Mouse (Mus musculus): ENCODE data around the gene Lefty2. TPM values are rescaled to one million over a fixed set of nuclear protein-coding genes. Genes with fewer than 3 reads are reported as not detected.

The Lefty2 gene
- polyA plus RNA-seq, 1 experiment from 2014 or later = not detected

- no peaks in the 10 kb centered on the region for H3K27me3 ChIP-seq (ENCODE audit: control insufficient read depth, insufficient read depth, low read length)
- peaks cover 15% of the 10 kb centered on the region for H3K36me3 ChIP-seq (ENCODE audit: control insufficient read depth, insufficient read depth, low read length)
- ATAC-seq (replicated peaks; ENCODE audit: insufficient number of reproducible peaks, low FRiP score, low TSS enrichment) = no peak
- WGBS (ENCODE audit: insufficient replicate concordance) = 70% methylated on average over 7 of the region's 7 CpGs
- H3K4me3 ChIP-seq (ENCODE audit: low read depth, low read length) = no peak overlapping the region
- H3K4me2 ChIP-seq = no peak overlapping the region
- H3K27ac ChIP-seq (ENCODE audit: low read depth, low read length) = no peak overlapping the region
- H3K9me3 ChIP-seq (replicated peaks; ENCODE audit: control insufficient read depth, low read length) = no peaks in the 10 kb centered on the region
- H3K9ac ChIP-seq (ENCODE audit: low read depth, low read length) = no peak overlapping the region
- 0 out of 2 replicates have a peak, but pooled peaks cover 6% of the 10 kb centered on the region for H3K4me1 ChIP-seq (ENCODE audit: control insufficient read depth, insufficient read depth, low read length)
Observed at GRCm38 (mm10) chr1:180866001-180866400, 26.9 kb upstream of the Lefty2 start.

GRCm38 (mm10) chr1:180870122-180870650 lies 22.7 kb upstream of the Lefty2 start:
- Histone ChIP-seq H3K4me3 (ENCODE audit: low read depth, low read length) (no peak overlapping the region), H3K4me1 (ENCODE audit: control insufficient read depth, insufficient read depth, low read length) (0 out of 2 replicates have a peak, but pooled peaks cover 6% of the 10 kb centered on the region), H3K9ac (ENCODE audit: low read depth, low read length) (no peak overlapping the region), H3K4me2 (no peak overlapping the region), H3K27me3 (ENCODE audit: control insufficient read depth, insufficient read depth, low read length) (no peaks in the 10 kb centered on the region), H3K9me3 (replicated peaks; ENCODE audit: control insufficient read depth, low read length) (no peaks in the 10 kb centered on the region), H3K27ac (ENCODE audit: low read depth, low read length) (no peak overlapping the region), H3K36me3 (ENCODE audit: control insufficient read depth, insufficient read depth, low read length) (peaks cover 6% of the 10 kb centered on the region)
- ATAC-seq (replicated peaks; ENCODE audit: insufficient number of reproducible peaks, low FRiP score, low TSS enrichment) = no peak
- WGBS (ENCODE audit: insufficient replicate concordance) = 63% methylated on average over 13 of the region's 13 CpGs

DNA sequence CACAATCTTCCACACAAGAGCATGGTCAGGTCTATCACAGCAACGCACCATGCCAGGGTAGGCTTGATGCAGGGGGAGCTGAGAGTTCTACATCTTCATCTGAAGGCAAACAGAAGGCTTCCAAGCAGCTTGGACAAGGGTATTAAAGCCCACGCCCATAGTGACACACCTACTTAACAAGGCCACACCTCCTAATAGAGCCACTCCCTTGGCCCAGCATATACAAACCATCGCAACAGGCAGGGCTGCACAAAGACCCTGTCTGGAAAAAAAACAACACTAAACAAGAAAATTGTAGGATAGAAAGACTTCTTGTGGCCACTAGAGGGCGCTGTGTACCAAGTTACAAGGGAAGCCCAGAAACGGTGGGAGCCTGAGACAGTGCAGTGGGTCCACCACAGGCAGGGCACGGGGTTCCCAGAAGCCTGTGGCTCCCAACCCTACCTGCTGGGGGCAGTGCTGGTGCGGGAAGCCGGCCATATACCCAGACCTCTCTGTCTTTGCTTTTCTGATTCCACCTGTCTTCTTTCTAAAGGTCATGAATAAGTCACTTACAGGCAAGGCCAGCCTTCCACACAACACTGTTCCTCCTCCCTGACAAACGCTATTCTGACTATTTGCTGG lies 18.9 kb upstream of the Lefty2 start:
- Histone ChIP-seq H3K27ac (ENCODE audit: low read depth, low read length) (no peak overlapping the region), H3K4me3 (ENCODE audit: low read depth, low read length) (no peak overlapping the region), H3K36me3 (ENCODE audit: control insufficient read depth, insufficient read depth, low read length) (no peaks in the 10 kb centered on the region), H3K9me3 (replicated peaks; ENCODE audit: control insufficient read depth, low read length) (no peaks in the 10 kb centered on the region), H3K27me3 (ENCODE audit: control insufficient read depth, insufficient read depth, low read length) (no peaks in the 10 kb centered on the region), H3K4me2 (no peak overlapping the region), H3K4me1 (ENCODE audit: control insufficient read depth, insufficient read depth, low read length) (0 out of 2 replicates have a peak, but pooled peaks cover 2% of the 10 kb centered on the region), H3K9ac (ENCODE audit: low read depth, low read length) (no peak overlapping the region)
- ATAC-seq (replicated peaks; ENCODE audit: insufficient number of reproducible peaks, low FRiP score, low TSS enrichment) = no peak
- WGBS (ENCODE audit: insufficient replicate concordance) = 19% methylated on average over 9 of the region's 9 CpGs

DNA sequence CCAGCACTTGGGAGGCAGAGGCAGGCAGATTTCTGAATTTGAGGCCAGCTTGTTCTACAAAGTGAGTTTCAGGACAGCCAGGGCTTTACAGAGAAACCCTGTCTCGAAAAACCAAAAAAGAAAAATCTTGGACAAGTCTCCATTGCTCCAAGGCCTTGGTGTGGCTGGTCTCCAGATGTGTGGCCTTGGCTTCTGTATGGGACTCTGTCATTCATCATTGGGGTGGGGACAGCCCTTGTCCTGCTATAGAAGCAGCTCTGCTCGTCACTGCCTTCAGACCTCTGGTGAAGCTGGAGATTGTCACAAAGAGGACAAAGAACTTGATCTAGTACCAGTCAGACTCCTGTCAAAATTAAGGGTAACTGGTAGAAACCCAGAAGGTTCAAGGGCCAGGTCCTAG lies 18.3 kb upstream of the Lefty2 start:
- 67% methylated on average over 2 of the region's 2 CpGs for WGBS (ENCODE audit: insufficient replicate concordance)
- ATAC-seq (replicated peaks; ENCODE audit: insufficient number of reproducible peaks, low FRiP score, low TSS enrichment) = no peak
- no peak overlapping the region for H3K4me3 ChIP-seq (ENCODE audit: low read depth, low read length)

GRCm38 (mm10) chr1:180875126-180875525 lies 17.8 kb upstream of the Lefty2 start:
- H3K36me3 ChIP-seq (ENCODE audit: control insufficient read depth, insufficient read depth, low read length) = no peaks in the 10 kb centered on the region
- ATAC-seq (replicated peaks; ENCODE audit: insufficient number of reproducible peaks, low FRiP score, low TSS enrichment) = no peak
- 80% methylated on average over 9 of the region's 9 CpGs for WGBS (ENCODE audit: insufficient replicate concordance)

More for the DNA sequence above, 18.3 kb upstream of the Lefty2 start:
- Histone ChIP-seq H3K9ac (ENCODE audit: low read depth, low read length) (no peak overlapping the region), H3K27ac (ENCODE audit: low read depth, low read length) (no peak overlapping the region), H3K27me3 (ENCODE audit: control insufficient read depth, insufficient read depth, low read length) (no peaks in the 10 kb centered on the region), H3K4me2 (no peak overlapping the region), H3K4me1 (ENCODE audit: control insufficient read depth, insufficient read depth, low read length) (0 out of 2 replicates have a peak, but pooled peaks cover 2% of the 10 kb centered on the region), H3K9me3 (replicated peaks; ENCODE audit: control insufficient read depth, low read length) (no peaks in the 10 kb centered on the region), H3K36me3 (ENCODE audit: control insufficient read depth, insufficient read depth, low read length) (no peaks in the 10 kb centered on the region)

GRCm38 (mm10) chr1:180877466-180877865 lies 15.4 kb upstream of the Lefty2 start:
- Histone ChIP-seq H3K36me3 (ENCODE audit: control insufficient read depth, insufficient read depth, low read length) (no peaks in the 10 kb centered on the region), H3K9ac (ENCODE audit: low read depth, low read length) (no peak overlapping the region), H3K4me2 (no peak overlapping the region), H3K27ac (ENCODE audit: low read depth, low read length) (no peak overlapping the region), H3K4me1 (ENCODE audit: control insufficient read depth, insufficient read depth, low read length) (no peaks in the 10 kb centered on the region), H3K9me3 (replicated peaks; ENCODE audit: control insufficient read depth, low read length) (no peaks in the 10 kb centered on the region), H3K27me3 (ENCODE audit: control insufficient read depth, insufficient read depth, low read length) (no peaks in the 10 kb centered on the region), H3K4me3 (ENCODE audit: low read depth, low read length) (no peak overlapping the region)
- ATAC-seq (replicated peaks; ENCODE audit: insufficient number of reproducible peaks, low FRiP score, low TSS enrichment) = no peak
- 71% methylated on average over 4 of the region's 4 CpGs for WGBS (ENCODE audit: insufficient replicate concordance)

More at GRCm38 (mm10) chr1:180875126-180875525, 17.8 kb upstream of the Lefty2 start:
- H3K9me3 ChIP-seq (replicated peaks; ENCODE audit: control insufficient read depth, low read length) = no peaks in the 10 kb centered on the region
- H3K9ac ChIP-seq (ENCODE audit: low read depth, low read length) = no peak overlapping the region
- no peak overlapping the region for H3K4me3 ChIP-seq (ENCODE audit: low read depth, low read length)
- no peak overlapping the region for H3K27ac ChIP-seq (ENCODE audit: low read depth, low read length)
- H3K4me2 ChIP-seq = no peak overlapping the region
- H3K27me3 ChIP-seq (ENCODE audit: control insufficient read depth, insufficient read depth, low read length) = no peaks in the 10 kb centered on the region
- 0 out of 2 replicates have a peak, but pooled peaks cover 1% of the 10 kb centered on the region for H3K4me1 ChIP-seq (ENCODE audit: control insufficient read depth, insufficient read depth, low read length)

GRCm38 (mm10) chr1:180881768-180882167 lies 11.1 kb upstream of the Lefty2 start:
- H3K27ac ChIP-seq (ENCODE audit: low read depth, low read length) = no peak overlapping the region
- no peaks in the 10 kb centered on the region for H3K36me3 ChIP-seq (ENCODE audit: control insufficient read depth, insufficient read depth, low read length)
- H3K4me1 ChIP-seq (ENCODE audit: control insufficient read depth, insufficient read depth, low read length) = peaks cover 7% of the 10 kb centered on the region; the same call in 1 of the 2 replicates
- H3K9ac ChIP-seq (ENCODE audit: low read depth, low read length) = no peak overlapping the region
- H3K4me2 ChIP-seq = no peak overlapping the region
- H3K9me3 ChIP-seq (replicated peaks; ENCODE audit: control insufficient read depth, low read length) = no peaks in the 10 kb centered on the region
- no peak overlapping the region for H3K4me3 ChIP-seq (ENCODE audit: low read depth, low read length)
- no peak for ATAC-seq (replicated peaks; ENCODE audit: insufficient number of reproducible peaks, low FRiP score, low TSS enrichment)
- WGBS (ENCODE audit: insufficient replicate concordance) = 58% methylated on average over 3 of the region's 3 CpGs
- 0 out of 2 replicates have a peak, but pooled peaks cover 2% of the 10 kb centered on the region for H3K27me3 ChIP-seq (ENCODE audit: control insufficient read depth, insufficient read depth, low read length)

GRCm38 (mm10) chr1:180883731-180884130 lies 9.2 kb upstream of the Lefty2 start:
- no peak overlapping the region for H3K4me2 ChIP-seq
- H3K27me3 ChIP-seq (ENCODE audit: control insufficient read depth, insufficient read depth, low read length) = 0 out of 2 replicates have a peak, but pooled peaks cover 2% of the 10 kb centered on the region
- no peak overlapping the region for H3K9ac ChIP-seq (ENCODE audit: low read depth, low read length)
- no peak overlapping the region for H3K4me3 ChIP-seq (ENCODE audit: low read depth, low read length)
- no peak for ATAC-seq (replicated peaks; ENCODE audit: insufficient number of reproducible peaks, low FRiP score, low TSS enrichment)
- H3K27ac ChIP-seq (ENCODE audit: low read depth, low read length) = no peak overlapping the region
- WGBS (ENCODE audit: insufficient replicate concordance) = 9% methylated on average over 7 of the region's 7 CpGs
- H3K4me1 ChIP-seq (ENCODE audit: control insufficient read depth, insufficient read depth, low read length) = peaks cover 13% of the 10 kb centered on the region; the same call in 1 of the 2 replicates
- H3K36me3 ChIP-seq (ENCODE audit: control insufficient read depth, insufficient read depth, low read length) = no peaks in the 10 kb centered on the region
- no peaks in the 10 kb centered on the region for H3K9me3 ChIP-seq (replicated peaks; ENCODE audit: control insufficient read depth, low read length)
